Mouse (Mus musculus): ENCODE data around the gene Entpd2. TPM values are rescaled to one million over a fixed set of nuclear protein-coding genes. Genes with fewer than 3 reads are reported as not detected.
A peak's percentile ranks its signal among the peaks of the same experiment; 100 is the strongest.
"Not testable (repeated sequence)": the region's sequence is repeated elsewhere in the genome, so short reads cannot be mapped to it uniquely, and the experiment has no call there.

Gene Entpd2
- polyA plus RNA-seq, 1 experiment from 2014 or later: 3.6 TPM

- 3% methylated on average over 17 of the region's 17 CpGs for WGBS
- no peak for ATAC-seq (ENCODE audit: low read depth)
- H3K27me3 ChIP-seq (ENCODE audit: control insufficient read depth, insufficient read depth, low read depth, low read length): peaks cover 63% of the 10 kb centered on the region
Observed at GRCm38 (mm10) chr2:25400764-25401163, 5.1 kb downstream of the Entpd2 start.

GRCm38 (mm10) chr2:25402377-25402971, 6.8 kb downstream of the Entpd2 start:
- H3K9ac ChIP-seq (ENCODE audit: low read length): no peak overlapping the region
- peak overlapping the region; percentile 67 for H3K4me2 ChIP-seq (ENCODE audit: low read depth, low read length)
- H3K9me3 ChIP-seq (ENCODE audit: control insufficient read depth, low read length): no peaks in the 10 kb centered on the region
- peak; percentile 10; the same call in 1 of the 2 replicates for ATAC-seq (ENCODE audit: low read depth)
- H3K27me3 ChIP-seq (ENCODE audit: control insufficient read depth, insufficient read depth, low read depth, low read length): peaks cover 54% of the 10 kb centered on the region
- no peaks in the 10 kb centered on the region for H3K36me3 ChIP-seq (ENCODE audit: control insufficient read depth, insufficient read depth, low read length)
- peaks cover 5% of the 10 kb centered on the region; the same call in 1 of the 2 replicates for H3K4me1 ChIP-seq (replicated peaks; ENCODE audit: control insufficient read depth, insufficient read depth, low read length)
- no peak overlapping the region for H3K27ac ChIP-seq (ENCODE audit: low read length)
- 1% methylated on average over 13 of the region's 13 CpGs for WGBS
- H3K4me3 ChIP-seq (ENCODE audit: low read length): peak overlapping the region; percentile 61

More at GRCm38 (mm10) chr2:25400764-25401163, 5.1 kb downstream of the Entpd2 start:
- no peaks in the 10 kb centered on the region for H3K36me3 ChIP-seq (ENCODE audit: control insufficient read depth, insufficient read depth, low read length)
- H3K4me1 ChIP-seq (replicated peaks; ENCODE audit: control insufficient read depth, insufficient read depth, low read length): peaks cover 10% of the 10 kb centered on the region
- H3K9me3 ChIP-seq (ENCODE audit: control insufficient read depth, low read length): no peaks in the 10 kb centered on the region
- no peak overlapping the region for H3K9ac ChIP-seq (ENCODE audit: low read length)
- H3K27ac ChIP-seq (ENCODE audit: low read length): no peak overlapping the region
- no peak overlapping the region for H3K4me3 ChIP-seq (ENCODE audit: low read length)
- 0 out of 2 replicates have a peak overlapping the region, but pooled peaks have one; percentile 16 for H3K4me2 ChIP-seq (ENCODE audit: low read depth, low read length)

GRCm38 (mm10) chr2:25402972-25403601, 7.4 kb downstream of the Entpd2 start:
- H3K4me2 ChIP-seq (ENCODE audit: low read depth, low read length): peak overlapping the region; percentile 67
- no peak overlapping the region for H3K27ac ChIP-seq (ENCODE audit: low read length)
- no peaks in the 10 kb centered on the region for H3K36me3 ChIP-seq (ENCODE audit: control insufficient read depth, insufficient read depth, low read length)
- H3K4me3 ChIP-seq (ENCODE audit: low read length): peak overlapping the region; percentile 61
- peaks cover 51% of the 10 kb centered on the region for H3K27me3 ChIP-seq (ENCODE audit: control insufficient read depth, insufficient read depth, low read depth, low read length)
- peak overlapping the region; percentile 65 for H3K9ac ChIP-seq (ENCODE audit: low read length)
- peaks cover 5% of the 10 kb centered on the region; the same call in 1 of the 2 replicates for H3K4me1 ChIP-seq (replicated peaks; ENCODE audit: control insufficient read depth, insufficient read depth, low read length)
- no peaks in the 10 kb centered on the region for H3K9me3 ChIP-seq (ENCODE audit: control insufficient read depth, low read length)
- ATAC-seq (ENCODE audit: low read depth): peak; percentile 51; the same call in 1 of the 2 replicates
- WGBS: under 1% methylated on average over 54 of the region's 54 CpGs

- Histone ChIP-seq H3K4me2 (ENCODE audit: low read depth, low read length) (no peak overlapping the region), H3K36me3 (ENCODE audit: control insufficient read depth, insufficient read depth, low read length) (no peaks in the 10 kb centered on the region), H3K9me3 (ENCODE audit: control insufficient read depth, low read length) (no peaks in the 10 kb centered on the region), H3K9ac (ENCODE audit: low read length) (no peak overlapping the region), H3K27me3 (ENCODE audit: control insufficient read depth, insufficient read depth, low read depth, low read length) (peaks cover 51% of the 10 kb centered on the region), H3K4me3 (ENCODE audit: low read length) (no peak overlapping the region), H3K27ac (ENCODE audit: low read length) (no peak overlapping the region), H3K4me1 (replicated peaks; ENCODE audit: control insufficient read depth, insufficient read depth, low read length) (peaks cover 5% of the 10 kb centered on the region; the same call in 1 of the 2 replicates)
- no peak for ATAC-seq (ENCODE audit: low read depth)
- 76% methylated on average over 4 of the region's 4 CpGs for WGBS
Observed at GRCm38 (mm10) chr2:25403994-25404393, 8.3 kb downstream of the Entpd2 start.

GRCm38 (mm10) chr2:25408908-25409307, 13.2 kb downstream of the Entpd2 start:
- no peaks in the 10 kb centered on the region for H3K36me3 ChIP-seq (ENCODE audit: control insufficient read depth, insufficient read depth, low read length)
- H3K4me2 ChIP-seq (ENCODE audit: low read depth, low read length): no peak overlapping the region
- 74% methylated on average over 10 of the region's 10 CpGs for WGBS
- H3K27me3 ChIP-seq (ENCODE audit: control insufficient read depth, insufficient read depth, low read depth, low read length): peaks cover 8% of the 10 kb centered on the region
- no peak overlapping the region for H3K4me3 ChIP-seq (ENCODE audit: low read length)
- no peak overlapping the region for H3K9ac ChIP-seq (ENCODE audit: low read length)
- H3K9me3 ChIP-seq (ENCODE audit: control insufficient read depth, low read length): no peaks in the 10 kb centered on the region
- ATAC-seq (ENCODE audit: low read depth): no peak
- no peak overlapping the region for H3K27ac ChIP-seq (ENCODE audit: low read length)
- H3K4me1 ChIP-seq (replicated peaks; ENCODE audit: control insufficient read depth, insufficient read depth, low read length): no peaks in the 10 kb centered on the region

- H3K9ac ChIP-seq (ENCODE audit: low read length); H3K4me2 ChIP-seq (ENCODE audit: low read depth, low read length); H3K27ac ChIP-seq (ENCODE audit: low read length); H3K36me3 ChIP-seq (ENCODE audit: control insufficient read depth, insufficient read depth, low read length); ATAC-seq (ENCODE audit: low read depth); H3K4me1 ChIP-seq (replicated peaks; ENCODE audit: control insufficient read depth, insufficient read depth, low read length); H3K4me3 ChIP-seq (ENCODE audit: low read length); H3K27me3 ChIP-seq (ENCODE audit: control insufficient read depth, insufficient read depth, low read depth, low read length); H3K9me3 ChIP-seq (ENCODE audit: control insufficient read depth, low read length): not testable (repeated sequence)
Observed at GRCm38 (mm10) chr2:25413436-25413835, 17.8 kb downstream of the Entpd2 start.

GRCm38 (mm10) chr2:25417426-25417825, 21.8 kb downstream of the Entpd2 start:
- Histone ChIP-seq H3K36me3 (ENCODE audit: control insufficient read depth, insufficient read depth, low read length) (no peaks in the 10 kb centered on the region), H3K9me3 (ENCODE audit: control insufficient read depth, low read length) (no peaks in the 10 kb centered on the region), H3K27ac (ENCODE audit: low read length) (no peak overlapping the region), H3K4me3 (ENCODE audit: low read length) (no peak overlapping the region), H3K4me1 (replicated peaks; ENCODE audit: control insufficient read depth, insufficient read depth, low read length) (no peaks in the 10 kb centered on the region), H3K4me2 (ENCODE audit: low read depth, low read length) (no peak overlapping the region), H3K9ac (ENCODE audit: low read length) (no peak overlapping the region), H3K27me3 (ENCODE audit: control insufficient read depth, insufficient read depth, low read depth, low read length) (no peaks in the 10 kb centered on the region)
- no peak for ATAC-seq (ENCODE audit: low read depth)
- 11% methylated on average over 3 of the region's 3 CpGs for WGBS

- Histone ChIP-seq H3K4me1 (replicated peaks; ENCODE audit: control insufficient read depth, insufficient read depth, low read length) (no peaks in the 10 kb centered on the region), H3K4me2 (ENCODE audit: low read depth, low read length) (no peak overlapping the region), H3K27me3 (ENCODE audit: control insufficient read depth, insufficient read depth, low read depth, low read length) (peaks cover 25% of the 10 kb centered on the region), H3K9ac (ENCODE audit: low read length) (no peak overlapping the region), H3K27ac (ENCODE audit: low read length) (no peak overlapping the region), H3K36me3 (ENCODE audit: control insufficient read depth, insufficient read depth, low read length) (no peaks in the 10 kb centered on the region), H3K4me3 (ENCODE audit: low read length) (no peak overlapping the region), H3K9me3 (ENCODE audit: control insufficient read depth, low read length) (no peaks in the 10 kb centered on the region)
- 24% methylated on average over 3 of the region's 3 CpGs for WGBS
- 0 out of 2 replicates have a peak, but pooled peaks have one; percentile 44 for ATAC-seq (ENCODE audit: low read depth)
Observed at GRCm38 (mm10) chr2:25421896-25422295, 26.2 kb downstream of the Entpd2 start.

- ATAC-seq (ENCODE audit: low read depth): no peak
- no peak within 1 kb of the TSS for H3K9ac ChIP-seq (ENCODE audit: low read length)
- no peak within 1 kb of the TSS for H3K4me2 ChIP-seq (ENCODE audit: low read depth, low read length)
- H3K36me3 ChIP-seq (ENCODE audit: control insufficient read depth, insufficient read depth, low read length): no peaks in the 10 kb centered on the region
- no peak within 1 kb of the TSS for H3K4me3 ChIP-seq (ENCODE audit: low read length)
- 54% methylated on average over 17 of the region's 17 CpGs for WGBS
- H3K9me3 ChIP-seq (ENCODE audit: control insufficient read depth, low read length): no peaks in the 10 kb centered on the region
- no peak within 1 kb of the TSS for H3K27ac ChIP-seq (ENCODE audit: low read length)
- H3K27me3 ChIP-seq (ENCODE audit: control insufficient read depth, insufficient read depth, low read depth, low read length): peaks cover 25% of the 10 kb centered on the region
- no peaks in the 10 kb centered on the region for H3K4me1 ChIP-seq (replicated peaks; ENCODE audit: control insufficient read depth, insufficient read depth, low read length)
Observed at GRCm38 (mm10) chr2:25422587-25423410, 27.1 kb downstream of the Entpd2 start, which contains the start of gene Fut7. Fut7 (plus strand) TSS chr2:25423267.

All from lung, embryonic 16.5 days (tissue).